Mouse (Mus musculus) kidney, embryonic 16.5 days (tissue): ENCODE results near the gene Tmem186. TPM values are rescaled to one million over a fixed set of nuclear protein-coding genes. Genes with fewer than 3 reads are reported as not detected.

Source experiments
- ATAC-seq: fragments of 200-750 bp; cut with Nextera tagmentation; 2 replicates; pipeline ENCODE4 v1.8.0; 2017; ENCODE audit warnings: moderate TSS enrichment; ENCODE audit not compliant: low FRiP score, low TSS enrichment
- H3K27ac ChIP-seq: fragments of 300-500 bp; sonication (generic); 2 replicates; pipeline ENCODE4 v1.5.1; 2014; ENCODE audit warnings: low read length
- H3K27me3 ChIP-seq: fragments of 300-500 bp; sonication (generic); 2 replicates; pipeline ENCODE4 v1.6.1; 2014; ENCODE audit warnings: low read length, control low read depth, mixed read lengths; ENCODE audit not compliant: insufficient read depth
- H3K36me3 ChIP-seq: fragments of 300-500 bp; sonication (generic); 2 replicates; pipeline ENCODE4 v1.6.1; 2014; ENCODE audit warnings: low read length, control low read depth, mixed read lengths; ENCODE audit not compliant: insufficient read depth
- H3K4me1 ChIP-seq: fragments of 300-500 bp; sonication (generic); 2 replicates; pipeline ENCODE4 v1.6.1; 2014; ENCODE audit warnings: low read length, control low read depth, mixed read lengths; ENCODE audit not compliant: insufficient read depth
- H3K4me2 ChIP-seq: fragments of 300-500 bp; sonication (generic); replicated peaks from 2 replicates; pipeline ENCODE4 v1.6.1; 2014; ENCODE audit warnings: low read depth, low read length
- H3K4me3 ChIP-seq: fragments of 300-500 bp; sonication (generic); 2 replicates; pipeline ENCODE4 v1.5.1; 2014; ENCODE audit warnings: mild to moderate bottlenecking, low read length
- H3K9ac ChIP-seq: fragments of 300-500 bp; sonication (generic); replicated peaks from 2 replicates; pipeline ENCODE4 v1.6.1; 2014; ENCODE audit warnings: low read length
- H3K9me3 ChIP-seq: fragments of 300-500 bp; sonication (generic); 2 replicates; pipeline ENCODE4 v1.6.1; 2016; ENCODE audit warnings: low read length, control low read depth
- WGBS: fragments of 180-500 bp; shearing (Covaris S2); extraction: QIAGEN DNeasy Blood & Tissue Kit; methylation state at CpG from one replicate; pipeline ENCODE4 v1.1.7; 2014; 5-methylcytosine and 5-hydroxymethylcytosine counted together
- microRNA-seq: library from miRNA; unstranded; fragments of <30 nt; microRNA quantifications from one replicate; pipeline ENCODE4, GENCODE M21; 2016
- polyA plus RNA-seq: library from polyadenylated mRNA; unstranded; fragments of >200 nt; fragmentation: Nextera tagmentation; extraction: Ambion mirVana; gene quantifications from 2 replicates; pipeline ENCODE4 v1.2.1, GENCODE M21; 2015

The Tmem186 gene
- polyA plus RNA-seq, 1 experiment from 2014 or later: 25.3 TPM

- 77% methylated on average over 4 of the region's 4 CpGs for WGBS
- no peak for ATAC-seq
- Histone ChIP-seq H3K9ac (no peak overlapping the region), H3K27me3 (no peaks in the 10 kb centered on the region), H3K27ac (no peak overlapping the region), H3K4me1 (0 out of 2 replicates have a peak, but pooled peaks cover 3% of the 10 kb centered on the region), H3K36me3 (no peaks in the 10 kb centered on the region), H3K9me3 (no peaks in the 10 kb centered on the region), H3K4me3 (no peak overlapping the region), H3K4me2 (no peak overlapping the region)
Measured at GRCm38 (mm10) chr16:8595411-8595810, 42.1 kb downstream of the Tmem186 start.

- Histone ChIP-seq H3K9me3 (peaks cover 8% of the 10 kb centered on the region; the same call in 1 of the 2 replicates), H3K4me1 (no peaks in the 10 kb centered on the region), H3K36me3 (peaks cover 44% of the 10 kb centered on the region), H3K4me2 (no peak overlapping the region), H3K27ac (no peak overlapping the region), H3K9ac (no peak overlapping the region), H3K27me3 (no peaks in the 10 kb centered on the region), H3K4me3 (no peak overlapping the region)
- no peak for ATAC-seq
- 79% methylated on average over 5 of the region's 5 CpGs for whole genome bisulfite sequencing
Measured at GRCm38 (mm10) chr16:8585056-8585455, 52.5 kb downstream of the Tmem186 start.

- Histone ChIP-seq H3K4me1 (no peaks in the 10 kb centered on the region), H3K4me3 (no peak overlapping the region), H3K36me3 (peaks cover 40% of the 10 kb centered on the region), H3K27ac (no peak overlapping the region), H3K27me3 (no peaks in the 10 kb centered on the region), H3K4me2 (no peak overlapping the region), H3K9me3 (peaks cover 8% of the 10 kb centered on the region; the same call in 1 of the 2 replicates), H3K9ac (no peak overlapping the region)
- no peak for ATAC-seq
- 82% methylated on average over 1 of the region's 1 CpGs for WGBS
Measured at GRCm38 (mm10) chr16:8584248-8584647, 53.3 kb downstream of the Tmem186 start.

Small RNA genes within 50 kb of the gene (microRNA-seq; reads per million reads assigned to microRNA genes)
- gene Gm22137: not detected

Other genes with a start within 250 kb of the Tmem186 start
- gene Tmem114, start 212.6 kb downstream of the Tmem186 start, polyA plus RNA-seq: 0.11 TPM in 1 of 2 replicates, not detected in the other
- gene Mettl22, start 166.9 kb downstream of the Tmem186 start, polyA plus RNA-seq: 20.4 and 20.5 TPM in 2 replicates
- gene Abat, start 124.3 kb downstream of the Tmem186 start, polyA plus RNA-seq: 46.7 and 48.5 TPM in 2 replicates
- 61.2 and 63.3 TPM in 2 replicates for gene Pmm2, start within 50 bp of the Tmem186 start, polyA plus RNA-seq
- gene Carhsp1, start 34.4 kb upstream of the Tmem186 start, polyA plus RNA-seq: 86.0 and 86.9 TPM in 2 replicates
- gene Gm5767, start 43.1 kb upstream of the Tmem186 start, polyA plus RNA-seq: not detected in 2 replicates
- gene Usp7, start 154.6 kb upstream of the Tmem186 start, polyA plus RNA-seq: 23.8 and 29.5 TPM in 2 replicates
- 18.5 and 19.8 TPM in 2 replicates for gene 1810013L24Rik, start 192.4 kb upstream of the Tmem186 start, polyA plus RNA-seq